Mouse (Mus musculus) brown adipose tissue, adult 24 weeks (tissue): ENCODE results near the gene Pmis2. TPM values are rescaled to one million over a fixed set of nuclear protein-coding genes. Genes with fewer than 3 reads are reported as not detected.
A peak's percentile ranks its signal among the peaks of the same experiment; 100 is the strongest.

Experiments
- H3K27ac ChIP-seq: fragments of 200-500 bp; replicated peaks from 2 replicates; pipeline ENCODE4 v1.5.1; 2012; ENCODE audit warnings: low read depth, mild to moderate bottlenecking, low read length
- H3K4me1 ChIP-seq: fragments of 200-500 bp; 2 replicates; pipeline ENCODE4 v1.6.1; 2012; ENCODE audit warnings: low read length, mixed read lengths; ENCODE audit not compliant: control insufficient read depth, insufficient read depth, insufficient read length
- H3K4me3 ChIP-seq: fragments of 200-500 bp; 2 replicates; pipeline ENCODE4 v1.5.1; 2012; ENCODE audit warnings: low read depth, mild to moderate bottlenecking, low read length, moderate library complexity; ENCODE audit not compliant: insufficient read depth
- polyA plus RNA-seq: library from polyadenylated mRNA; stranded (reverse); fragments of >200 nt; gene quantifications from 2 replicates; pipeline ENCODE4 v1.2.4, GENCODE M21; 2012; ENCODE audit not compliant: missing spikeins, insufficient read depth, insufficient read length

The Pmis2 gene
- not detected in 2 replicates for polyA plus RNA-seq

DNA sequence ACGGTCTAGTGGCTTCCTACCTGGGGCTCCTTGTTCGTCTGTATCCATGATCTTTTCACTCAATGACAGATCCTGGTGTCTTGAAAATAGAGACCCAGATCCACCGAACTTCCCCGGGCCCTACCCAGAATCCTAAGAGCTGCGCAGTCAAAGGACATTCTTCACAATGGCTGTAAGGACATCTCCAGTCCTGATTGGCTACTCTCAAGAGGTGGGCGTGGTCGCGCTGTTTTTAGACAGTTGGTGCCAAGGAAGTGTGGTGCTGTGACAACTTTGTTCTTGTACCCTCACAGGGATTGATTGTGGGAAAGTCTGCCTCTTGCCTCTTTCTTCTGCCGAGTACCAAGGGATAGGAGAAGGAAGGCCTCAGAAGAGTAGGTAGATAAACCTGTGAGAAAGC, at the start of gene Pmis2:
TSS of gene Pmis2 (minus strand) at position 126 of the 400 bp plus-strand sequence.
- no peak within 1 kb of the TSS for H3K27ac ChIP-seq
- H3K4me1 ChIP-seq = no peaks in the 10 kb centered on the region
- H3K4me3 ChIP-seq = no peak within 1 kb of the TSS

DNA sequence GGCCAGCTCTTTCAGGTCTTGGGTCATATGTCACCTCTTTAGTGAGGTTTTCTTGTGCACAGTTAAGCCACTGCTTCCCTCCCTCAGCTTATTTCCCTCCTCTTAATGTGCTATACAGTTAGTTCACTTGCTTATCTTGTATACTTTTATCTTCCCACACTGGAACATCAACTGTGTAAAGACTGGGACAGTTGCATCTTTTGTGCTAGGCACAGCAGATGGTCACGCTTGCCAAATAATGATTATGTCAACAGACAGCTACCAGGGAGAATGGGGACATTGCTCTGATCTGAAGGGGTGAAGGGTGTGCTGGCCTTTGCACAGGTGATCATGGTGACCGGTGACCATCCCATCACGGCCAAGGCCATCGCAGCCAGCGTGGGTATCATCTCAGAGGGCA, 48.3 kb upstream of the Pmis2 start:
- H3K4me1 ChIP-seq = no peaks in the 10 kb centered on the region; the same call in 1 of the 2 replicates
- no peak overlapping the region for H3K27ac ChIP-seq
- no peak overlapping the region for H3K4me3 ChIP-seq

DNA sequence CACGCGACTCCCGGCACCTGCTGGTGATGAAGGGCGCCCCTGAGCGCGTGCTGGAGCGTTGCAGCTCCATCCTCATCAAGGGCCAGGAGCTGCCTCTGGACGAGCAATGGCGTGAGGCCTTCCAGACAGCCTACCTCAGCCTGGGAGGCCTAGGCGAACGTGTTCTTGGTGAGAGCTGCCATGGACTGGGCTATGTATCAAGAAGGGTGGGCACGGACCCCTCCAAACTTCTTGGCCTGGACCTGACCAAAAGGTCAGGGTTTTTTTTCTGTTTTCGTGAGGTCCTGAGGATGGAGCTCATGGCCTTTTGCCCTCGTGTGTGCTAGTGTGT, 46.3 kb upstream of the Pmis2 start:
- H3K4me1 ChIP-seq = no peaks in the 10 kb centered on the region; the same call in 1 of the 2 replicates

DNA sequence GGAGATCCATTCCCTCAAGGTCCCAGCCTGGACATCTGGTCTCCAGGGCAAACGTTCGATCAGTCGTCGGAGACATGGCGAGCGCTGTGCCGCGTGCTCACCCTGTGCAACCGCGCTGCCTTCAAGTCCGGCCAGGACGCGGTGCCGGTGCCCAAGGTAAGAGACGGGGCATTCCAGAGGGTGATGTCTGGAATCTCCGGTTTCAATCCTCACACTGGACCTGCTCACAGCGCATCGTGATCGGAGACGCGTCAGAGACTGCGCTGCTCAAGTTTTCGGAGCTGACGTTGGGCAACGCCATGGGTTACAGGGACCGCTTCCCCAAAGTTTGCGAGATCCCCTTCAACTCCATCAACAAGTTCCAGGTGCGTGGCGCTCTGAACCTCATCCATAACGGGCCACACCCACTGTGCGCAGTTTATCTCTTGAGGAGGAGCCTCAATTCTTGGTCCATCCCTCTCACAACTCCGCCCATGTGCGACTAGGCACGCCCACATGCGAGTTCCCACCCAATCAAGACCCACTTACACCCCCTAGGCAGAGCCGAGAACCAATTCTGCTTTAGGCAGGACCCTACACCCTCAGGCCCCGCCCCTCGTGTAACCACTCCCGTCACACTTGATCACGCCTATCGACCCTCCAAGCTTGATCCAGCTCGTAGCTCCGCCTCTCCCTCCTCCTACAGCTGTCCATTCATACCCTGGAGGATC, 45.8 kb upstream of the Pmis2 start:
- Histone ChIP-seq H3K4me1 (no peaks in the 10 kb centered on the region; the same call in 1 of the 2 replicates), H3K4me3 (peak overlapping the region; percentile 13; the same call in 1 of the 2 replicates), H3K27ac (no peak overlapping the region)

More for the DNA sequence above, 46.3 kb upstream of the Pmis2 start:
- H3K4me3 ChIP-seq = peak overlapping the region; percentile 13; the same call in 1 of the 2 replicates
- H3K27ac ChIP-seq = no peak overlapping the region

DNA sequence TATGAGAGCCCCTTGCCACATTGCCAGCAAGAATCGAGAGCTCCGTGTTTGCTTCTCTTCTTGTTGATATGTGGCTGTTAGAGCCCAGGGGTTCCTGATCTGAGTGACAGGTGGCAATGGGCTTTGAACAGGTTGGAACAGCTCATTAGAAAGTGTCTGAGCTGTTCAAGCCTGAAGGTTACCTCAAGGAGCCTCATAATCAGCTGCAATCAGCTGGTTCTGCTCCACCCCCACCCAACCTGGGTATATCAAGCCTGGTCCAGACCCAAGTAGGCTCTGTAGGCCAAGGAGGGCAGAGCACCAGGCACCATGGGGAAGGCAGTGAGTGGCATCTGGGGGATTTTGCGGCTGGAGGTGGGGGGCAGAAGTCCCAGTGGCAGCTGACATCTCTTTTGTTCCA, 40.5 kb upstream of the Pmis2 start, which contains the start of gene Atp4a:
TSS of gene Atp4a (plus strand) at position 268 of the 400 bp plus-strand sequence.
- no peak within 1 kb of the TSS for H3K4me3 ChIP-seq
- no peaks in the 10 kb centered on the region for H3K4me1 ChIP-seq
- no peak within 1 kb of the TSS for H3K27ac ChIP-seq

DNA sequence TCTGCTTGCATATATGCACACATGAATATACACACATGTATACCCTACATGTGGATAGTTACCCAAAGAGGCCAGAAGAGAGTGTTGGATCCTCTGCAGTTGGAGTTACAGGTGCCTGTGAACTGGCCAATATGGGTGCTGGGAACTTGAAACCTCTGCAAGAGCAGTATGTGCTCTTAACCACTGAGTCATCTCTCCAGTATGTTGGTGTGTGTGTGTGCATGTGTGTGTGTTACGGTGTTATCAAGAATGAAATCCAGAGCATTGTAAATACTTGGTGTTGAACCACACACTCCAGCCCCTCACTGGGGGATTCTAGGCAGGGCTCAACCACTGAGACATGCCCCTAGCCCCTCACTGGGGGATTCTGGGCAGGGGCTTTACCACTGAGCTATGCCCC, 36.0 kb upstream of the Pmis2 start:
- Histone ChIP-seq H3K27ac (no peak overlapping the region), H3K4me3 (no peak overlapping the region), H3K4me1 (no peaks in the 10 kb centered on the region)

DNA sequence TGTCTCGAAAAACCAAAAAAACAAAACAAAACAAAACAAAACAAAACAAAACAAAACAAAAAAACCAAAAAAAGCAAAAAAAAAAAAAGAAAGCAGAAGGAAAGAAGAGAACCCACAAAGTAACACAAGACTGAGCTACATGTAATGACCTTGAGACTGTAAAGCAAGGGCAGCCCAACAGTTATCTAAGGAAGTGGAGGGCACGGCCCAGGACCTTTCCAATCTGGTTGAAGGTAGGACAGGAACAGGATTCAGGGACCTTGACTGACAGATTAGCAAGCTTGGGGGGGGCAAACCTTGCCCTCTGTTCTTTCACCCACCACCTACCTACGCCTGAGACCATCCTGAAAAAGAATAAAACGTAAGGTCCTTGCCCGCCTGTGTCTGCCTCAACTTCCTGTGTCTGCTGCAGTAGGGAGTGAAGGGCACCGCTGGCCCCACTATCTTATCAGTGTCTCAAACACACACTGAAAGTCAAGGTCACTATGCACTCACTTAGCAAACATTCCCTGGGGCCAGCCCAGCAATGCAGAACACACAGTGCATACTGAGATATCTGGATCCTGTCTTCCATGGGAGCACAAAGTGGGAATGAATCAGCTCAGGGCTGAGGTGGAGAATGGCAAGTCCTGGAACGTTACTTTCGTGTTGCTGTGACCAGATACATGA, 34.9 kb upstream of the Pmis2 start:
- Histone ChIP-seq H3K4me3 (no peak overlapping the region), H3K27ac (no peak overlapping the region), H3K4me1 (no peaks in the 10 kb centered on the region)

DNA sequence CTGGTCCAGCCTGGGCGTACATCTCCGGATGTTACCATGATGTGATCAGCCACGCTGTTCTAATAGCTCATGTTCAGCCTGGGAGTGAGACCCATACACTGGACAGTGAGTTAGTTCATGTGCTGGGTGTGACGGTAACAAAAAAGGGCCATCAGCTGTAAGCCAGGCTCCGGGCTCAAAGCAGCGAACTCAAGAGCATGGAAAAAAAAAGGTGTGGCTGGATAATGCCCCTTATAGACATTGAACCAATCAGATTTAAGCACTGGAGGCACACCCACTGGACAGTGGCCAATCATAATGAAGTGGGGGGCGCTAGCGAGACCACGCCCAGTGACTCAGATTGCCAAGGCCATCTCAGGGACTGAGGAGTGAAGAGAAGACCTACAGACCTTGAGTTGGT, 27.2 kb upstream of the Pmis2 start, which contains the start of gene 2200002J24Rik:
TSS of gene 2200002J24Rik (plus strand) at position 338 of the 400 bp plus-strand sequence.
- Histone ChIP-seq H3K4me1 (no peaks in the 10 kb centered on the region), H3K27ac (no peak within 1 kb of the TSS), H3K4me3 (no peak within 1 kb of the TSS)

DNA sequence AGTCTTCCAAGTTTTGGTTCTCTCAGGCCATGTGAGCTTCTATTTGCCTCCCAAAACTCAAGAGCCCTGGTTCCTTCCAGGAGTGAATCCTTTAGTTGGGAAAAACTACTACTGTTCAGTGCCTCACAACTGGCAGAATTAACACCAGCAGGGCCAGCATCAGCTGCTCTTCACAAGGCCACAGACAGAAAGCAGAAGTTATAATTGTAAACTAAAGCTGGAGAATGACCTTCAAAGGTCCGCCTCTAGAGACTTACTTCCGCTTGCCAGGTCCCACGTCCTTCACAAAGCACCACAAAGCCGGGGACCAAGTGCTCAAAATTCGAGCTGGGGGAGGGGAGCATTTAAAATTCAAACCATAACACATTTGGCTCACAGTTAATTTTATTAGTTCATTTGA, 26.7 kb upstream of the Pmis2 start:
- Histone ChIP-seq H3K4me1 (no peaks in the 10 kb centered on the region), H3K27ac (no peak overlapping the region), H3K4me3 (no peak overlapping the region)

DNA sequence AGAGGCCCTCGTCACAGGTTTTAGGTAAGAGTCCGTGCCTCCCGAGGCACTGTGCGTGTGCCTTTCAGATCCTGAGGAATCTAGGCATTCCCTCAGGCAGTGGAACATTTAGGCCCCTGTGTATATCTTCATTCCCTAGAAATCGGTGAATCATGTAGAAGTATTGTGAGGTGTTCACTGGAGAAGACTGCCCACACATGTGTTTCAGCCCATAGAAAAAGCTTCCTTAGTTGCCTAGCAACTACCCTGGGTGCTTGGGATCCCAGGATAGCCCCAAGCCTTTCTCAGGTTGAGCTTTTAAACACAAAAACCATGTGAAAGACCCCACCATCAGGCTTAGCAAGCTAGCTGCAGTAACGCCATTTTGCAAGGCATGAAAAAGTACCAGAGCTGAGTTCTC, 16.9 kb upstream of the Pmis2 start:
- no peaks in the 10 kb centered on the region for H3K4me1 ChIP-seq
- H3K27ac ChIP-seq = no peak overlapping the region
- no peak overlapping the region for H3K4me3 ChIP-seq

DNA sequence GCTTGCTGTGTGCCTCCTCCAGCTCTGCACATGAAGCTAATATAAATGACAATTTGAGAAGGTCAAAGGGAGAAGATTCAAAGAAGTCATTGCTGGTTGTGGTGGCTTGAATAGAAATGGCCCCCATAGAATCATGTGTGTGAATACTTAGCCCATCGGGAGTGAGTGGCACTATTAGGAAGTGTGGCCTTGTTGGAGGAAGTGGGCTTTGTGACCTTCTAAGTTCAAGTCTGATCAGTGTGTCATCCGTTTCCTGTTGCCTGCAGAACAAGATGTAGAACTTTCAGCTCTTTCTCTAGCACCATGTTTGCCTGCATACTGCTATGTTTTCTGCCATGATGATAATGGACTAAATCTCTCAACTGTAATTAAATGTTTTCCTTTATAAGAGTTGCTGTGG, 12.0 kb upstream of the Pmis2 start:
- H3K27ac ChIP-seq = no peak overlapping the region
- H3K4me1 ChIP-seq = no peaks in the 10 kb centered on the region
- H3K4me3 ChIP-seq = no peak overlapping the region

DNA sequence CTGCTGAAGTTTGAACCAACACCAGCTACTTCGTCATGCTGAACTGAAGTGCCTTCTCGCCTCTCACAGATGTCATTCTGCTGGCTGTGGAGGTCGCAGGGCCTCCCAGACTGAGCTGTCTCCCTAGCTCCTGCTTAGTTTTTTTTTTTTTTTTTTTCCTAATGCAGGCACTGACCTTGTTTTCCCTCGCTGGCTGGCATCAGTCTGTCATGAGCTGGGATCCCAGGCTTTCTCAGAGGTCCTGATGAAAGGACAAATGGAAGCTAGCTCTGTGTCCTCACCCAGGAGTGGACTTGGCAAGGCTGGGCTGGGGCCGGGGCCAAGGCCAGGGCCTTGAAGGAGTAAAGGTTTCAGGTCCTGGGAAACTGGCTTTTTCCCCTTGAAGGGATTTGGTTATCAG, 10.5 kb upstream of the Pmis2 start:
- no peaks in the 10 kb centered on the region for H3K4me1 ChIP-seq
- H3K4me3 ChIP-seq = no peak overlapping the region
- H3K27ac ChIP-seq = no peak overlapping the region

DNA sequence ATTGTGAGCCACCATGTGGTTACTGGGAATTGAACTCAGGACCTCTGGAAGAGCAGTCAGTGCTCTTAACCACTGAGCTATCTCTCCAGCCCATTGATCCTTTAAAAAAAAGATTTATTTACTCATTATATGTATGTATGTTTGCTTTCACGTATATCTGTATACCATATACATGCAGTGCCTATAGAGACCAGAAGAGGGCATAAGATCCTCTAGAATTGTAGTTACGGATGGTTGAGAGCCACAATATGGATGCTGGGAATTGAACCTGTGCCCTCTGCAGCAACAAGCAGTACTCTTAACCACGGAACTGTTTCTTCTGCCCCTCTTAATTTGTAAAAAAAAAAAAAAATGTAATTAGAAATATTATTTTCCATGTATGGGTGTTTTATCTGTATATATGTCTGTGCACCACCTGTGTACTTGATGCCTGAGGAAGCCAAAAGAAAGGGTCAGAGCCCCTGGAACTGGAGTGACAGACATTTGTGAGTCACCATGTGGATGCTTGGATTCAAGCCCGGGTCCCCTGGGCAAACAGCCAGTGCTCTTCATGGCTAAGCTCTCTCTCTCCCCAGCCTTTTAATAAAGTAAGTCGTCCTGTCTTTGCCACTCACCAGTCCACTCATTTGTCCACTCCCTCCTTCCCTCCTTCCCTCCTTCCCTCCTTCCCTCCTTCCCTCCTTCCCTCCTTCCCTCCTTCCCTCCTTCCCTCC, 7.0 kb upstream of the Pmis2 start:
- Histone ChIP-seq H3K4me1 (no peaks in the 10 kb centered on the region), H3K4me3 (no peak overlapping the region), H3K27ac (no peak overlapping the region)

DNA sequence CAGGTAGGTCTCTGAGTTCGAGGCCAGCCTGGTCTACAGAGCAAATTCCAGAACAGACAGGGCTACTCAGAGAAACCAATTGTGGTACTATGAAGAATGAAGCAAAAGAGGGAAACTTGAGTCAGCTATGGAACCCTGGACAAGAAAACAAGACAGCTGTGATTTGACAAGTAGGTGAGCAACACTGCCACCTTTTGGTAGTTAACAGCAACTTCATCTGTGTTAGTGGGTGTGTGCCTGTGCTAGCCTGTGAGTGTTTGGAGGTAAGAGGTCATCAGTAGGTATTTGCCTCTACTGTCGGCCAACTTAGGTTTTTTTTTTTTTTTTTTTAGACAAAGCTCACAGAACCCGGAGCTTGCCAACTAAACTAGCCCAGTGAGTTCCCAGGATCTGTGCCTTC, 2.2 kb downstream of the Pmis2 start:
- Histone ChIP-seq H3K4me3 (no peak overlapping the region), H3K27ac (no peak overlapping the region), H3K4me1 (no peaks in the 10 kb centered on the region)

DNA sequence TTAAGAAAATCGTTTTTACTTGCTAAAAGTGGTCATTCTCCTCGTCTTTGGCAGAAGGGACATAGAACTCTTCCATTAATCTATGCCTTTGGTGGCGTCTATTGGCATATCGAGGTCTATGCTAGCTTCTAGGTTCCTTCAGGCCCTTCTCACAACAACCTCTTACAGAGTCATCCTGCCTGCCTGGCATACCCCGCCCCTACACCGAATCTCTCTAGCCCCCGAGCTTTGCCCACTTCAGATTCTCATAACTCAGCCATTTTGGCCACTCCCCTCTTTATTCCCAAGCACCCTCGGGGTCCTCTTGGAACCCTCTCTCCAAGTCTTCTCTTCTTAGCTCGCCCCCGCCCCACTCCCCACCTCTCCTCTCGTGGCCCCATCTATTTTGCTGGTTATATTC, 6.1 kb downstream of the Pmis2 start:
- 0 out of 2 replicates have a peak overlapping the region, but pooled peaks have one; percentile 25 for H3K27ac ChIP-seq
- H3K4me3 ChIP-seq = peak overlapping the region; percentile 79
- no peaks in the 10 kb centered on the region for H3K4me1 ChIP-seq
